Mouse (Mus musculus): Measurements from ENCODE around the gene Fam160a2. TPM values are rescaled to one million over a fixed set of nuclear protein-coding genes. Genes with fewer than 3 reads are reported as not detected.

Fam160a2 gene
- polyA plus RNA-seq, 1 experiment from 2014 or later: 30.6 TPM

- H3K4me1 ChIP-seq (ENCODE audit: control insufficient read depth, insufficient read depth, low read length): no peaks in the 10 kb centered on the region
- H3K4me2 ChIP-seq: no peak within 1 kb of the TSS
- 66% methylated on average over 5 of the region's 5 CpGs for WGBS (ENCODE audit: insufficient replicate concordance)
- no peak within 1 kb of the TSS for H3K4me3 ChIP-seq (ENCODE audit: low read depth, low read length)
- no peak for ATAC-seq (replicated peaks; ENCODE audit: insufficient number of reproducible peaks, low FRiP score, low TSS enrichment)
- H3K9ac ChIP-seq (ENCODE audit: low read depth, low read length): no peak within 1 kb of the TSS
- H3K27me3 ChIP-seq (ENCODE audit: control insufficient read depth, insufficient read depth, low read length): no peaks in the 10 kb centered on the region
- no peaks in the 10 kb centered on the region for H3K36me3 ChIP-seq (ENCODE audit: control insufficient read depth, insufficient read depth, low read length)
- H3K9me3 ChIP-seq (replicated peaks; ENCODE audit: control insufficient read depth, low read length): no peaks in the 10 kb centered on the region
- H3K27ac ChIP-seq (ENCODE audit: low read depth, low read length): no peak within 1 kb of the TSS
Observed at GRCm38 (mm10) chr7:105404268-105404667, 4.4 kb upstream of the Fam160a2 start, which contains the start of gene Cnga4. TSS of gene Cnga4 (plus strand) at chr7:105404568.

GRCm38 (mm10) chr7:105399058-105399934, 558 bp downstream of the Fam160a2 start:
- peak overlapping the region; percentile 73 for H3K4me2 ChIP-seq
- H3K4me3 ChIP-seq (ENCODE audit: low read depth, low read length): peak overlapping the region; percentile 81
- peak overlapping the region; percentile 85 for H3K9ac ChIP-seq (ENCODE audit: low read depth, low read length)
- ATAC-seq (replicated peaks; ENCODE audit: insufficient number of reproducible peaks, low FRiP score, low TSS enrichment): peak; percentile 13
- H3K27me3 ChIP-seq (ENCODE audit: control insufficient read depth, insufficient read depth, low read length): no peaks in the 10 kb centered on the region
- H3K27ac ChIP-seq (ENCODE audit: low read depth, low read length): peak overlapping the region; percentile 54; the same call in 1 of the 2 replicates
- H3K36me3 ChIP-seq (ENCODE audit: control insufficient read depth, insufficient read depth, low read length): no peaks in the 10 kb centered on the region
- peaks cover 6% of the 10 kb centered on the region; the same call in 1 of the 2 replicates for H3K4me1 ChIP-seq (ENCODE audit: control insufficient read depth, insufficient read depth, low read length)
- no peaks in the 10 kb centered on the region for H3K9me3 ChIP-seq (replicated peaks; ENCODE audit: control insufficient read depth, low read length)
- WGBS (ENCODE audit: insufficient replicate concordance): 2% methylated on average over 25 of the region's 25 CpGs

GRCm38 (mm10) chr7:105396126-105396525, 3.7 kb downstream of the Fam160a2 start:
- Histone ChIP-seq H3K4me3 (ENCODE audit: low read depth, low read length) (no peak overlapping the region), H3K36me3 (ENCODE audit: control insufficient read depth, insufficient read depth, low read length) (no peaks in the 10 kb centered on the region), H3K9ac (ENCODE audit: low read depth, low read length) (no peak overlapping the region), H3K27ac (ENCODE audit: low read depth, low read length) (no peak overlapping the region), H3K4me1 (ENCODE audit: control insufficient read depth, insufficient read depth, low read length) (peaks cover 6% of the 10 kb centered on the region; the same call in 1 of the 2 replicates), H3K9me3 (replicated peaks; ENCODE audit: control insufficient read depth, low read length) (no peaks in the 10 kb centered on the region), H3K4me2 (no peak overlapping the region), H3K27me3 (ENCODE audit: control insufficient read depth, insufficient read depth, low read length) (no peaks in the 10 kb centered on the region)
- ATAC-seq (replicated peaks; ENCODE audit: insufficient number of reproducible peaks, low FRiP score, low TSS enrichment): no peak

DNA sequence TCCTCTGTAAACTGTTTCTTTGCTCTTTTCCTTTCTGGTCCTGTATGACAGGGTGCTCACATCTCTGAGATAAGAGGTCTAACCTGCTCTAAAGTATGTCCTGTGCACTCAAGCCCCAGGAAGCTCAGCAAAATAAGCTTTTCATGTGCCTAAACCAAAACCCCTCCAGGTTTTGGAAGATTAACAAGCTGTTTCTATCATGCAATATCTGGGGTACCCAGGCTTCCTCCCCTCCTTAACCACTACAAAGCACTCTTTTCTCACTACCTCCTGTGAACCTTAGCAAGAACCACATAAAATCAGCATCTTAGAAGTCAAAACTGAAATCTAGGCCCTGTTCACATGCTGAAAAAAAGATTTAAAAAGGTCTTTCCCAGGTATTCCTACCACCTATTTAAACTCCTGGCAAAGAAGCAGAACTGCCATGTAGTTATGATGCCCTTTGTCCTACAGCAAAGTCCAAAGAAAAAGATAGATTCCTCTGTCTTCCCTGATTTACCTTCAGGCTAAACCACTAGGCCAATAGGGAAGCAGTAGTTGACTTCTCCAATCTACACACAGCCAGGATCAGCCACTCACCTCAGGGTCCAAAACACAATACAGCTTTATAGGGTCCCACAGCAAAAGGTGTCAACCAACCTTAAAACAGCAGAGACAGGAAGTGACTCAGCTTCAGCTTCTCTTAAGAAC, 4.6 kb downstream of the Fam160a2 start:
- H3K27ac ChIP-seq (ENCODE audit: low read depth, low read length): no peak overlapping the region
- H3K4me2 ChIP-seq: no peak overlapping the region
- no peaks in the 10 kb centered on the region for H3K36me3 ChIP-seq (ENCODE audit: control insufficient read depth, insufficient read depth, low read length)
- no peaks in the 10 kb centered on the region for H3K9me3 ChIP-seq (replicated peaks; ENCODE audit: control insufficient read depth, low read length)
- no peak overlapping the region for H3K4me3 ChIP-seq (ENCODE audit: low read depth, low read length)
- no peaks in the 10 kb centered on the region for H3K27me3 ChIP-seq (ENCODE audit: control insufficient read depth, insufficient read depth, low read length)
- peaks cover 6% of the 10 kb centered on the region; the same call in 1 of the 2 replicates for H3K4me1 ChIP-seq (ENCODE audit: control insufficient read depth, insufficient read depth, low read length)
- no peak for ATAC-seq (replicated peaks; ENCODE audit: insufficient number of reproducible peaks, low FRiP score, low TSS enrichment)
- H3K9ac ChIP-seq (ENCODE audit: low read depth, low read length): no peak overlapping the region

- Histone ChIP-seq H3K27ac (ENCODE audit: low read depth, low read length) (no peak overlapping the region), H3K9me3 (replicated peaks; ENCODE audit: control insufficient read depth, low read length) (no peaks in the 10 kb centered on the region), H3K4me1 (ENCODE audit: control insufficient read depth, insufficient read depth, low read length) (peaks cover 6% of the 10 kb centered on the region; the same call in 1 of the 2 replicates), H3K4me3 (ENCODE audit: low read depth, low read length) (no peak overlapping the region), H3K27me3 (ENCODE audit: control insufficient read depth, insufficient read depth, low read length) (no peaks in the 10 kb centered on the region), H3K4me2 (no peak overlapping the region), H3K36me3 (ENCODE audit: control insufficient read depth, insufficient read depth, low read length) (peaks cover 4% of the 10 kb centered on the region), H3K9ac (ENCODE audit: low read depth, low read length) (no peak overlapping the region)
- WGBS (ENCODE audit: insufficient replicate concordance): 76% methylated on average over 1 of the region's 1 CpGs
- ATAC-seq (replicated peaks; ENCODE audit: insufficient number of reproducible peaks, low FRiP score, low TSS enrichment): no peak
Observed at GRCm38 (mm10) chr7:105394606-105395005, 5.2 kb downstream of the Fam160a2 start.

- Histone ChIP-seq H3K4me2 (no peak overlapping the region), H3K36me3 (ENCODE audit: control insufficient read depth, insufficient read depth, low read length) (peaks cover 28% of the 10 kb centered on the region), H3K4me3 (ENCODE audit: low read depth, low read length) (no peak overlapping the region), H3K9ac (ENCODE audit: low read depth, low read length) (no peak overlapping the region), H3K9me3 (replicated peaks; ENCODE audit: control insufficient read depth, low read length) (no peaks in the 10 kb centered on the region), H3K4me1 (ENCODE audit: control insufficient read depth, insufficient read depth, low read length) (no peaks in the 10 kb centered on the region), H3K27me3 (ENCODE audit: control insufficient read depth, insufficient read depth, low read length) (no peaks in the 10 kb centered on the region), H3K27ac (ENCODE audit: low read depth, low read length) (no peak overlapping the region)
- no peak for ATAC-seq (replicated peaks; ENCODE audit: insufficient number of reproducible peaks, low FRiP score, low TSS enrichment)
- WGBS (ENCODE audit: insufficient replicate concordance): 91% methylated on average over 2 of the region's 2 CpGs
Observed at GRCm38 (mm10) chr7:105390236-105390635, 9.6 kb downstream of the Fam160a2 start.

DNA sequence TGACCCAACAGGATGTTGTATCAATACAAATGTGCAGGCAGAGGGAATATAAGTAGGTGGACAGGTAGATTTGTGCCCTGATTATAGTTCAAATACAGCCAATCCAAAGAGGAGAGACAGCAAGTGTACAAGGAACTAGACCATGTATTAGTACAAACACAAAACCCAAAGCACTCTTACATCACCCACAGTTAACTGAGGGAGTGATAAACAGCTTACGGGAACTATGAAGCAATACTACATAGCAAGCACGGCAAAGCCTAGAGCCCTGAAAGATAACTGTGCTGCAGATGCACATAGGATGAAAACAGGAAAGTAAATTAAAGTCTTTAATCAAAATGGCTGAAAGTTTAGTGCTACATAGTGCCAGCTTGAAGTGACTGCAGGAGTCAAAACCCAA, 12.2 kb downstream of the Fam160a2 start:
- Histone ChIP-seq H3K4me1 (ENCODE audit: control insufficient read depth, insufficient read depth, low read length) (no peaks in the 10 kb centered on the region), H3K36me3 (ENCODE audit: control insufficient read depth, insufficient read depth, low read length) (peaks cover 42% of the 10 kb centered on the region), H3K27me3 (ENCODE audit: control insufficient read depth, insufficient read depth, low read length) (no peaks in the 10 kb centered on the region), H3K4me3 (ENCODE audit: low read depth, low read length) (no peak overlapping the region), H3K27ac (ENCODE audit: low read depth, low read length) (no peak overlapping the region), H3K4me2 (no peak overlapping the region), H3K9me3 (replicated peaks; ENCODE audit: control insufficient read depth, low read length) (no peaks in the 10 kb centered on the region), H3K9ac (ENCODE audit: low read depth, low read length) (no peak overlapping the region)
- ATAC-seq (replicated peaks; ENCODE audit: insufficient number of reproducible peaks, low FRiP score, low TSS enrichment): no peak
- WGBS (ENCODE audit: insufficient replicate concordance): 89% methylated on average over 2 of the region's 2 CpGs

GRCm38 (mm10) chr7:105380329-105380728, 19.5 kb downstream of the Fam160a2 start:
- no peak overlapping the region for H3K4me2 ChIP-seq
- H3K4me1 ChIP-seq (ENCODE audit: control insufficient read depth, insufficient read depth, low read length): no peaks in the 10 kb centered on the region
- 91% methylated on average over 3 of the region's 3 CpGs for WGBS (ENCODE audit: insufficient replicate concordance)
- no peak for ATAC-seq (replicated peaks; ENCODE audit: insufficient number of reproducible peaks, low FRiP score, low TSS enrichment)
- H3K27me3 ChIP-seq (ENCODE audit: control insufficient read depth, insufficient read depth, low read length): no peaks in the 10 kb centered on the region
- H3K27ac ChIP-seq (ENCODE audit: low read depth, low read length): no peak overlapping the region
- no peaks in the 10 kb centered on the region for H3K9me3 ChIP-seq (replicated peaks; ENCODE audit: control insufficient read depth, low read length)
- H3K4me3 ChIP-seq (ENCODE audit: low read depth, low read length): no peak overlapping the region
- no peak overlapping the region for H3K9ac ChIP-seq (ENCODE audit: low read depth, low read length)
- H3K36me3 ChIP-seq (ENCODE audit: control insufficient read depth, insufficient read depth, low read length): peaks cover 29% of the 10 kb centered on the region
